Mouse (Mus musculus) testis, adult 2 months (tissue): ENCODE data around the gene Mettl11b. TPM values are rescaled to one million over a fixed set of nuclear protein-coding genes. Genes with fewer than 3 reads are reported as not detected.

Source experiments
- H3K27ac ChIP-seq: fragments of 200-500 bp; 2 replicates; pipeline ENCODE4 v1.5.1; 2012; ENCODE audit warnings: low read depth, low read length; ENCODE audit not compliant: control insufficient read depth, insufficient read depth
- H3K27me3 ChIP-seq: fragments of 200-500 bp; 2 replicates; pipeline ENCODE4 v1.6.1; 2012; ENCODE audit warnings: mild to moderate bottlenecking, low read length, moderate library complexity; ENCODE audit not compliant: control insufficient read depth, insufficient read depth
- H3K36me3 ChIP-seq: fragments of 200-500 bp; 2 replicates; pipeline ENCODE4 v1.6.1; 2012; ENCODE audit warnings: mild to moderate bottlenecking, low read length; ENCODE audit not compliant: control insufficient read depth, insufficient read depth
- H3K4me1 ChIP-seq: fragments of 200-500 bp; 2 replicates; pipeline ENCODE4 v1.6.1; 2012; ENCODE audit warnings: low read length; ENCODE audit not compliant: control insufficient read depth, insufficient read depth
- H3K4me3 ChIP-seq: fragments of 200-500 bp; 2 replicates; pipeline ENCODE4 v1.5.1; 2012; ENCODE audit warnings: low read depth, mild to moderate bottlenecking, low read length, moderate library complexity, mixed read lengths; ENCODE audit not compliant: control insufficient read depth
- CTCF ChIP-seq: fragments of 200-500 bp; IDR thresholded peaks from 2 replicates; pipeline ENCODE4 v1.5.1; 2012; ENCODE audit warnings: low read depth, mild to moderate bottlenecking, inconsistent platforms, low read length, moderate library complexity; ENCODE audit not compliant: control insufficient read depth, insufficient read depth, insufficient replicate concordance
- POLR2A ChIP-seq: fragments of 200-500 bp; IDR thresholded peaks from 2 replicates; pipeline ENCODE4 v1.6.1; 2012; ENCODE audit warnings: low read depth, mild to moderate bottlenecking, inconsistent platforms, low read length, moderate library complexity; ENCODE audit not compliant: control insufficient read depth
- polyA plus RNA-seq: library from polyadenylated mRNA; depleted of rRNA; stranded (reverse); fragments of >200 nt; gene quantifications from 2 replicates; pipeline ENCODE4 v1.2.3, GENCODE M21; 2012; rRNA removed

Gene Mettl11b
- polyA plus RNA-seq, 1 experiment = 0.27 TPM

GRCm38 (mm10) chr1:163670702-163671101, 54.3 kb downstream of the Mettl11b start:
- Histone ChIP-seq H3K27ac (no peak overlapping the region), H3K4me1 (no peaks in the 10 kb centered on the region), H3K36me3 (no peaks in the 10 kb centered on the region), H3K27me3 (no peaks in the 10 kb centered on the region), H3K4me3 (no peak overlapping the region)
- TF ChIP-seq CTCF (no peak), POLR2A (no peak)

- Histone ChIP-seq H3K36me3 (no peaks in the 10 kb centered on the region), H3K27me3 (no peaks in the 10 kb centered on the region), H3K27ac (no peak overlapping the region), H3K4me1 (no peaks in the 10 kb centered on the region), H3K4me3 (no peak overlapping the region)
- TF ChIP-seq CTCF (no peak), POLR2A (no peak)
Observed at GRCm38 (mm10) chr1:163669936-163670335, 55.1 kb downstream of the Mettl11b start.

DNA sequence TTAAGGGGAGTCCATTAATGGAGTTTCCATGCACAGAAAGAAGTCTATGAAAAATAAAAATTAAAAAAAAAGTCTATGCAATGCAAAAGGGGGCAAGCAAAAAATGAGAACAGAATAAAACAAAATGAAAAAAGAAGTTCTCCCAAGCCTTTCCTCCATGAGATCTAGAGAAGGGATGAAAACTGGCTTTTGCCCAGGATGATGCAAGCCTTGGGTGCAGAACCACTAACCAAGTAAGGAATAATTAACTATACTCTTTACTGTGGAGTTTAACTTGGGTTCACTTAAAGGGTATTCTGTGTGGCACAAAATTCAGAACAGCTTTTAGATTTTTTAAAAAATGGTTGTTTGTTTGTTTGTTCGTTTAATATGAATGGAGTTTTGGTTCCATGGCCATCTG, 62.6 kb downstream of the Mettl11b start:
- Histone ChIP-seq H3K4me1 (no peaks in the 10 kb centered on the region), H3K4me3 (no peak overlapping the region), H3K27me3 (no peaks in the 10 kb centered on the region), H3K36me3 (no peaks in the 10 kb centered on the region), H3K27ac (no peak overlapping the region)
- no peak for TF ChIP-seq POLR2A
- TF ChIP-seq CTCF = no peak

DNA sequence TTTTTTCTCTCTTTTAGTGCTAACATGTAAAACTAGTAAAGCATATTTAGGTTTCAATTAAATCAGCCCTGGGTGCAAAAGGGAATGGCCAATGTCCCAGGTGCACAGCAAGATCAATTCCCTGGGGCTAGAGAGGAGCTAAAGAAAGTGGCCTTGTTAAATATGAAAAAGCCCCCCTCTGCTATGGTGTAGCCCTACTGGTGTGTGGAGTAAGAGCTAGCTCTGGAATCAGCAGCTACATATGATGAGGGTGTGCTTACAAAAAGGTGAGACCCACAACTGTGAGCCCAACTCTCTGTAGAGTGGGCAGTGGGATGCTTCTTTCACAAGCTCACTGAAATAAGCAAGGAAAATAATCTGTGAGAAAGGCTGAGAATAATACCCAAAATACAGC, 66.5 kb downstream of the Mettl11b start:
- Histone ChIP-seq H3K4me1 (no peaks in the 10 kb centered on the region), H3K27ac (no peak overlapping the region), H3K4me3 (no peak overlapping the region), H3K36me3 (no peaks in the 10 kb centered on the region), H3K27me3 (no peaks in the 10 kb centered on the region)
- TF ChIP-seq POLR2A = no peak
- TF ChIP-seq CTCF = no peak

- Histone ChIP-seq H3K36me3 (no peaks in the 10 kb centered on the region), H3K27me3 (no peaks in the 10 kb centered on the region), H3K27ac (no peak overlapping the region), H3K4me1 (no peaks in the 10 kb centered on the region), H3K4me3 (no peak overlapping the region)
- TF ChIP-seq CTCF (no peak), POLR2A (no peak)
Observed at GRCm38 (mm10) chr1:163657766-163658534, 67.1 kb downstream of the Mettl11b start.

- no peak overlapping the region for H3K4me3 ChIP-seq
- H3K4me1 ChIP-seq = no peaks in the 10 kb centered on the region
- TF ChIP-seq POLR2A (no peak), CTCF (no peak)
- no peaks in the 10 kb centered on the region for H3K36me3 ChIP-seq
- H3K27ac ChIP-seq = no peak overlapping the region
- no peaks in the 10 kb centered on the region for H3K27me3 ChIP-seq
Observed at GRCm38 (mm10) chr1:163657056-163657455, 68.0 kb downstream of the Mettl11b start.

DNA sequence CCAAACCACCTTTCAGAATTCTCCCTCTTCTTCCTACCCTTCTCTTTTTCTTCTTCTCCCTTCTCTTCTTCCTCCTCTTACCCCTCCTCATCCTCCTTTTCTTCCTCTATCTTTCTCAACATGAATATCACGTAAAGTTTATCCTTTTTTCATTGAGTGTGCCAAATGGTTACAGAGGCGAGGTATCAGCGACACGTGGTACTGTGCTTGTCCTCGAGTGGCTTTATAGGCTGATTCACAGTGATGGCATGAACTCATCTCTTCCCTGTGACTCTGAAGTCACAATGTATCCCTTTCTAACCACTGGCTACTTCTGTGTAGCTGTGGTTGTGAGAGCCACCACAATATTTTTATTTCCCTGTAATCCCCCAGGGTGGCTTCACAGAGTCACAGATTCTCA, 68.6 kb downstream of the Mettl11b start:
- H3K27me3 ChIP-seq = no peaks in the 10 kb centered on the region
- no peak for TF ChIP-seq POLR2A
- TF ChIP-seq CTCF = no peak
- no peak overlapping the region for H3K27ac ChIP-seq
- H3K4me1 ChIP-seq = no peaks in the 10 kb centered on the region
- H3K4me3 ChIP-seq = no peak overlapping the region
- no peaks in the 10 kb centered on the region for H3K36me3 ChIP-seq

Other genes with a start within 250 kb of the Mettl11b start
- 53.3 and 62.6 TPM in 2 replicates for gene Kifap3, start 54.4 kb upstream of the Mettl11b start, polyA plus RNA-seq
- 9.0 TPM in 2 replicates for gene Scyl3, start 203.9 kb upstream of the Mettl11b start, polyA plus RNA-seq